Mouse (Mus musculus) CH12.LX (cell line): Measurements from ENCODE around the gene Gm17349. TPM values are rescaled to one million over a fixed set of nuclear protein-coding genes. Genes with fewer than 3 reads are reported as not detected.

Experiments used
- DNase-seq: peaks from one replicate; pipeline ENCODE4 v3.0.0-alpha.2; 2013; ENCODE audit errors: extremely low read depth
- H3K27ac ChIP-seq: 2 replicates; pipeline ENCODE4 v1.5.1; 2012; ENCODE audit warnings: low read depth, mild to moderate bottlenecking, control low read depth, moderate library complexity; ENCODE audit not compliant: insufficient read depth
- H3K27me3 ChIP-seq: replicated peaks from 2 replicates; pipeline ENCODE3; 2012; ENCODE audit warnings: inconsistent platforms
- H3K36me3 ChIP-seq, 2 experiments: replicated peaks in 1 of 2; 2 replicates each; pipeline versions ENCODE3 to v1.6.1; 2012; ENCODE audit warnings: inconsistent platforms in 1 of 2, low read length in 1 of 2, mild to moderate bottlenecking in 1 of 2, mixed read lengths in 1 of 2, moderate library complexity in 1 of 2; ENCODE audit not compliant: control insufficient read depth in 1 of 2, insufficient read depth in 1 of 2
- H3K4me1 ChIP-seq, 2 experiments: 2 replicates each; pipeline ENCODE4 v1.6.1; 2012; ENCODE audit warnings: inconsistent platforms in 1 of 2, moderate library complexity in 1 of 2; ENCODE audit not compliant: insufficient read depth in 2 of 2, control insufficient read depth in 1 of 2
- H3K4me2 ChIP-seq: 2 replicates; pipeline ENCODE4 v1.6.1; 2012; ENCODE audit warnings: low read depth, mild to moderate bottlenecking, control low read depth; ENCODE audit not compliant: poor library complexity, insufficient read depth, severe bottlenecking
- H3K4me3 ChIP-seq, 3 experiments: fragments of 150-350 bp in 1 of 3; sonication (generic) in 1 of 3; replicated peaks in 1 of 3; 2 replicates each; pipeline versions ENCODE3 to v1.5.1; 2011 to 2012; ENCODE audit warnings: low read depth in 2 of 3, low read length in 2 of 3, mild to moderate bottlenecking in 2 of 3, moderate library complexity in 2 of 3, control low read depth in 1 of 3, improper control_type of control experiment in 1 of 3, inconsistent platforms in 1 of 3, mixed read lengths in 1 of 3; ENCODE audit not compliant: poor library complexity in 1 of 3
- H3K79me2 ChIP-seq: replicated peaks from 2 replicates; pipeline ENCODE4 v1.6.1; 2012; ENCODE audit warnings: mild to moderate bottlenecking, moderate library complexity; ENCODE audit not compliant: control insufficient read depth, poor library complexity, insufficient read depth, severe bottlenecking; ENCODE audit errors: extremely low read depth
- H3K9ac ChIP-seq: 2 replicates; pipeline ENCODE4 v1.6.1; 2012; ENCODE audit warnings: low read depth, mild to moderate bottlenecking, control low read depth, moderate library complexity; ENCODE audit not compliant: insufficient read depth
- H3K9me3 ChIP-seq: replicated peaks from 2 replicates; pipeline ENCODE3; 2012; ENCODE audit warnings: low read length, inconsistent platforms, mixed read lengths
- CHD1 ChIP-seq: IDR thresholded peaks from 2 replicates; pipeline ENCODE4 v1.6.1; 2012; ENCODE audit warnings: low read depth, low read length, improper control_type of control experiment, inconsistent platforms
- CHD2 ChIP-seq: IDR thresholded peaks from 2 replicates; pipeline ENCODE4 v1.6.1; 2011; ENCODE audit warnings: low read length, improper control_type of control experiment
- CTCF ChIP-seq, 2 experiments: IDR thresholded peaks in 1 of 2; conservative IDR thresholded peaks in 1 of 2; 2 replicates each; pipeline ENCODE4 v1.5.1; 2011 to 2012; ENCODE audit warnings: low read depth in 2 of 2, low read length in 2 of 2, improper control_type of control experiment in 1 of 2, inconsistent platforms in 1 of 2, mild to moderate bottlenecking in 1 of 2, moderate library complexity in 1 of 2
- ELF1 ChIP-seq: IDR thresholded peaks from 2 replicates; pipeline ENCODE4 v1.6.1; 2014; ENCODE audit warnings: low read depth, mild to moderate bottlenecking, inconsistent platforms, low read length, improper control_type of control experiment
- HCFC1 ChIP-seq: IDR thresholded peaks from 2 replicates; pipeline ENCODE4 v1.6.1; 2012; ENCODE audit warnings: low read depth, mild to moderate bottlenecking, inconsistent platforms, low read length, improper control_type of control experiment
- MAFK ChIP-seq: IDR thresholded peaks from 2 replicates; pipeline ENCODE4 v1.6.1; 2011; ENCODE audit warnings: low read length, improper control_type of control experiment; ENCODE audit not compliant: insufficient replicate concordance
- MAX ChIP-seq: IDR thresholded peaks from 2 replicates; pipeline ENCODE4 v1.6.1; 2011; ENCODE audit warnings: low read length, improper control_type of control experiment
- MAZ ChIP-seq: IDR thresholded peaks from 2 replicates; pipeline ENCODE4 v1.6.1; 2012; ENCODE audit warnings: low read depth, mild to moderate bottlenecking, inconsistent platforms, low read length, improper control_type of control experiment, moderate library complexity
- MXI1 ChIP-seq: IDR thresholded peaks from 2 replicates; pipeline ENCODE4 v1.6.1; 2011; ENCODE audit warnings: mild to moderate bottlenecking, low read depth, low read length, improper control_type of control experiment
- MYC ChIP-seq: IDR thresholded peaks from 2 replicates; pipeline ENCODE4 v1.6.1; 2011; ENCODE audit warnings: low read depth, mild to moderate bottlenecking, improper control_type of control experiment, low read length
- NELFE ChIP-seq: IDR thresholded peaks from 2 replicates; pipeline ENCODE4 v1.6.1; 2011; ENCODE audit warnings: low read depth, low read length, improper control_type of control experiment
- PAX5 ChIP-seq: IDR thresholded peaks from 2 replicates; pipeline ENCODE4 v1.6.1; 2012; ENCODE audit warnings: low read length, inconsistent platforms, mixed read lengths
- POLR2AphosphoS2 ChIP-seq: IDR thresholded peaks from 2 replicates; pipeline ENCODE4 v1.6.1; 2011; ENCODE audit warnings: low read depth, low read length, improper control_type of control experiment
- RCOR1 ChIP-seq: conservative IDR thresholded peaks from 2 replicates; pipeline ENCODE4 v1.6.1; 2012; ENCODE audit warnings: low read depth, mild to moderate bottlenecking, inconsistent platforms, low read length, improper control_type of control experiment
- SMC3 ChIP-seq: IDR thresholded peaks from 2 replicates; pipeline ENCODE4 v1.6.1; 2011; ENCODE audit warnings: low read depth, low read length, improper control_type of control experiment
- TCF12 ChIP-seq: IDR thresholded peaks from 2 replicates; pipeline ENCODE4 v1.6.1; 2014; ENCODE audit warnings: low read depth, mild to moderate bottlenecking, inconsistent platforms, low read length, improper control_type of control experiment
- USF1 ChIP-seq: IDR thresholded peaks from 2 replicates; pipeline ENCODE4 v1.6.1; 2014; ENCODE audit warnings: low read depth, mild to moderate bottlenecking, inconsistent platforms, low read length, improper control_type of control experiment
- USF2 ChIP-seq: conservative IDR thresholded peaks from 2 replicates; pipeline ENCODE4 v1.6.1; 2011; ENCODE audit warnings: low read depth, low read length, improper control_type of control experiment
- ZC3H11A ChIP-seq: IDR thresholded peaks from 2 replicates; pipeline ENCODE4 v1.6.1; 2012; ENCODE audit warnings: low read depth, mild to moderate bottlenecking, inconsistent platforms, low read length, improper control_type of control experiment
- ZMIZ1 ChIP-seq: IDR thresholded peaks from 2 replicates; pipeline ENCODE4 v1.6.1; 2012; ENCODE audit warnings: low read depth, mild to moderate bottlenecking, inconsistent platforms, low read length, improper control_type of control experiment
- dilution Hi-C: fragments of 300-500 bp; cut with MboI; formaldehyde crosslinking; loops from 2 replicates; pipeline ENCODE4 v1.14.3; 2020; ENCODE audit warnings: low sequenced_read_pairs; ENCODE audit not compliant: extremely low pct_unique_long_range_greater_than_20kb, extremely low pct_ligation_motif_present
- in situ Hi-C: fragments of 300-500 bp; cut with MboI; formaldehyde crosslinking; loops from 3 replicates; pipeline ENCODE4 v1.14.3; 2019; ENCODE audit warnings: low sequenced_read_pairs, low pct_ligation_motif_present, low pct_unique_long_range_greater_than_20kb, mixed read lengths
- polyA plus RNA-seq: library from polyadenylated mRNA; unstranded; fragments of >175 nt; gene quantifications from 2 replicates; pipeline ENCODE4 v1.2.1, GENCODE M21; 2012; ENCODE audit warnings: low read depth; ENCODE audit not compliant: insufficient read length
- total RNA-seq, 2 experiments: library from RNA; depleted of rRNA; stranded (reverse); fragments of 300-350 nt in 1 of 2; fragments of >200 nt in 1 of 2; gene quantifications; 2 replicates each; pipeline ENCODE4 v1.2.3; 2012 to 2014

Gm17349 gene
- total and polyA plus RNA-seq, 3 experiments: 2.1 TPM; not detected in 2

GRCm38 (mm10) chr15:99717386-99718334 lies 12.4 kb upstream of the Gm17349 start, which contains the start of gene Gpd1:
TSS of gene Gpd1 (plus strand) at chr15:99717515.
- Histone ChIP-seq H3K9me3 (no peaks in the 10 kb centered on the region), H3K4me3 (no peak within 1 kb of the TSS), H3K4me1 (peaks cover 0 to 13% of the 10 kb centered on the region in 2 experiments; a peak in 2 of 4 replicates), H3K27ac (no peak within 1 kb of the TSS), H3K9ac (no peak within 1 kb of the TSS), H3K27me3 (no peaks in the 10 kb centered on the region), H3K79me2 (no peaks in the 10 kb centered on the region), H3K4me2 (no peak within 1 kb of the TSS), H3K36me3 (peaks cover 8 to 83% of the 10 kb centered on the region in 2 experiments)
- in situ Hi-C loops (no loop called here), dilution Hi-C loops (no loop called here)
- no peak for DNase-seq
- TF ChIP-seq ELF1: no peak
- TF ChIP-seq MXI1: no peak
- TF ChIP-seq MYC: no peak
- no peak for TF ChIP-seq CHD2
- TF ChIP-seq USF2: no peak
- TF ChIP-seq RCOR1: no peak
- TF ChIP-seq TCF12: no peak
- no peak for TF ChIP-seq SMC3
- TF ChIP-seq ZMIZ1: no peak
- TF ChIP-seq POLR2AphosphoS2: no peak

DNA sequence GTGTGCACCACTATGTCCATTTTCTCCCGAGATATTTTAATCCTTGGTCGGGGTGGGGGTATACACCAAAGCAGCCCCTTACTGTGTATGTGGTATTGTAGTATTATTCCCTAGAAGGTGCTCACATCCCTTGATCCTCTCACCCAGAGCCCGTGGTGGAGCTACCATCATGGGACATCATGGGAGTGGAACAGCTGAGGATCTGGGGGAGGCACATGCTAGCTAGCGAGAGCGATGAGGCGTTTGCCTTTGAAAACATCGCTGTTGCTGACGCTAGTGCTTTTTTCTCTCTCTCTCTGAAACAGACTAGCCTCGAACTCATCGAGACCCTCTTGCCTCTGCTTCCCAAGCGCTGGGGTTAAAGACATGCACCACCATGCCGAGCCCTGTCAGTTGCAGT lies 11.5 kb upstream of the Gm17349 start:
- no peaks in the 10 kb centered on the region for H3K27me3 ChIP-seq

More for the DNA sequence above, 11.5 kb upstream of the Gm17349 start:
- TF ChIP-seq USF1 (no peak), ELF1 (no peak), HCFC1 (no peak), ZC3H11A (no peak), MAX (no peak), CHD2 (no peak), CTCF (conservative IDR thresholded peaks at IDR 0.05 in 1 of 2, IDR thresholded peaks at IDR 0.05 in 1 of 2; ENCODE audit: low read depth in 2 of 2, low read length in 2 of 2) (no peak), NELFE (no peak), MAZ (no peak), SMC3 (no peak), MAFK (no peak), PAX5 (no peak), CHD1 (no peak)
- DNase-seq: no peak
- dilution Hi-C loops: no loop called here
- H3K36me3 ChIP-seq: peaks cover 17 to 83% of the 10 kb centered on the region in 2 experiments
- H3K27ac ChIP-seq: no peak overlapping the region
- no peaks in the 10 kb centered on the region for H3K79me2 ChIP-seq
- no peak overlapping the region for H3K4me2 ChIP-seq
- H3K4me3 ChIP-seq: no peak overlapping the region
- H3K9me3 ChIP-seq: no peaks in the 10 kb centered on the region
- H3K4me1 ChIP-seq: peaks cover 0 to 13% of the 10 kb centered on the region in 2 experiments; a peak in 2 of 4 replicates
- H3K9ac ChIP-seq: no peak overlapping the region
- in situ Hi-C loops: no loop called here
